Mouse (Mus musculus) kidney, embryonic 14.5 days (tissue): ENCODE results near the gene B830017H08Rik. TPM values are rescaled to one million over a fixed set of nuclear protein-coding genes. Genes with fewer than 3 reads are reported as not detected.

Experiments used
- ATAC-seq: fragments of 200-750 bp; cut with Nextera tagmentation; 2 replicates; pipeline ENCODE4 v1.8.0; 2017; ENCODE audit warnings: moderate number of reproducible peaks, mild to moderate bottlenecking, moderate TSS enrichment, moderate library complexity; ENCODE audit not compliant: low FRiP score, low TSS enrichment
- H3K27ac ChIP-seq: fragments of 300-500 bp; sonication (generic); 2 replicates; pipeline ENCODE4 v1.5.1; 2014; ENCODE audit warnings: low read depth, mild to moderate bottlenecking, low read length, moderate library complexity, mixed read lengths
- H3K27me3 ChIP-seq: fragments of 300-500 bp; sonication (generic); 2 replicates; pipeline ENCODE4 v1.6.1; 2014; ENCODE audit warnings: mild to moderate bottlenecking, low read length; ENCODE audit not compliant: control insufficient read depth, insufficient read depth
- H3K36me3 ChIP-seq: fragments of 300-500 bp; sonication (generic); 2 replicates; pipeline ENCODE4 v1.6.1; 2014; ENCODE audit warnings: low read length, mixed read lengths; ENCODE audit not compliant: control insufficient read depth, insufficient read depth
- H3K4me1 ChIP-seq: fragments of 300-500 bp; sonication (generic); 2 replicates; pipeline ENCODE4 v1.6.1; 2014; ENCODE audit warnings: low read length, mixed read lengths; ENCODE audit not compliant: control insufficient read depth, insufficient read depth
- H3K4me2 ChIP-seq: fragments of 300-500 bp; sonication (generic); replicated peaks from 2 replicates; pipeline ENCODE4 v1.6.1; 2014; ENCODE audit warnings: low read depth, mild to moderate bottlenecking, low read length
- H3K4me3 ChIP-seq: fragments of 300-500 bp; sonication (generic); 2 replicates; pipeline ENCODE4 v1.5.1; 2014; ENCODE audit warnings: mild to moderate bottlenecking, low read length
- H3K9ac ChIP-seq: fragments of 300-500 bp; sonication (generic); 2 replicates; pipeline ENCODE4 v1.6.1; 2014; ENCODE audit warnings: low read depth, mild to moderate bottlenecking, low read length, moderate library complexity
- H3K9me3 ChIP-seq: fragments of 300-500 bp; sonication (generic); 2 replicates; pipeline ENCODE4 v1.6.1; 2016; ENCODE audit warnings: low read length; ENCODE audit not compliant: control insufficient read depth
- WGBS: fragments of 180-500 bp; shearing (Covaris S2); extraction: QIAGEN DNeasy Blood & Tissue Kit; methylation state at CpG from one replicate; pipeline ENCODE4 v1.1.7; 2014; 5-methylcytosine and 5-hydroxymethylcytosine counted together
- polyA plus RNA-seq: library from polyadenylated mRNA; unstranded; fragments of >200 nt; fragmentation: Nextera tagmentation; extraction: Ambion mirVana; gene quantifications from 2 replicates; pipeline ENCODE4 v1.2.1, GENCODE M21; 2014

B830017H08Rik gene
- polyA plus RNA-seq, 1 experiment from 2014 or later: not detected

- H3K27ac ChIP-seq: no peak within 1 kb of the TSS
- no peaks in the 10 kb centered on the region for H3K4me1 ChIP-seq
- H3K4me3 ChIP-seq: no peak within 1 kb of the TSS
- H3K36me3 ChIP-seq: peaks cover 24% of the 10 kb centered on the region
- no peak within 1 kb of the TSS for H3K9ac ChIP-seq
- 79% methylated on average over 6 of the region's 6 CpGs for WGBS
- ATAC-seq: no peak
- H3K4me2 ChIP-seq: no peak within 1 kb of the TSS
- H3K9me3 ChIP-seq: no peaks in the 10 kb centered on the region
- H3K27me3 ChIP-seq: peaks cover 37% of the 10 kb centered on the region
Measured at GRCm38 (mm10) chr16:17838051-17838450, 5.1 kb downstream of the B830017H08Rik start, which contains the start of gene Car15. Gene Car15, minus strand, starts transcription at chr16:17838364.

- no peak overlapping the region for H3K4me2 ChIP-seq
- H3K9ac ChIP-seq: no peak overlapping the region
- no peak for ATAC-seq
- peaks cover 43% of the 10 kb centered on the region for H3K36me3 ChIP-seq
- peaks cover 18% of the 10 kb centered on the region for H3K27me3 ChIP-seq
- WGBS: 86% methylated on average over 4 of the region's 4 CpGs
- H3K9me3 ChIP-seq: no peaks in the 10 kb centered on the region
- no peaks in the 10 kb centered on the region for H3K4me1 ChIP-seq
- H3K4me3 ChIP-seq: no peak overlapping the region
- no peak overlapping the region for H3K27ac ChIP-seq
Measured at GRCm38 (mm10) chr16:17839976-17840375, 7.1 kb downstream of the B830017H08Rik start.

GRCm38 (mm10) chr16:17842437-17842836 lies 9.5 kb downstream of the B830017H08Rik start:
- ATAC-seq: no peak

GRCm38 (mm10) chr16:17843701-17844365 lies 10.9 kb downstream of the B830017H08Rik start:
- no peak for ATAC-seq
- Histone ChIP-seq H3K36me3 (peaks cover 79% of the 10 kb centered on the region), H3K4me3 (no peak overlapping the region), H3K9ac (no peak overlapping the region), H3K27me3 (no peaks in the 10 kb centered on the region), H3K4me2 (no peak overlapping the region), H3K9me3 (no peaks in the 10 kb centered on the region), H3K4me1 (no peaks in the 10 kb centered on the region), H3K27ac (no peak overlapping the region)
- WGBS: 91% methylated on average over 10 of the region's 10 CpGs

More at GRCm38 (mm10) chr16:17842437-17842836, 9.5 kb downstream of the B830017H08Rik start:
- H3K9ac ChIP-seq: no peak overlapping the region
- H3K4me1 ChIP-seq: no peaks in the 10 kb centered on the region
- no peaks in the 10 kb centered on the region for H3K27me3 ChIP-seq
- H3K27ac ChIP-seq: no peak overlapping the region
- H3K4me3 ChIP-seq: no peak overlapping the region
- H3K9me3 ChIP-seq: no peaks in the 10 kb centered on the region
- no peak overlapping the region for H3K4me2 ChIP-seq
- WGBS: 88% methylated on average over 7 of the region's 7 CpGs
- H3K36me3 ChIP-seq: peaks cover 66% of the 10 kb centered on the region

GRCm38 (mm10) chr16:17848431-17848830 lies 15.5 kb downstream of the B830017H08Rik start:
- H3K4me3 ChIP-seq: no peak overlapping the region
- no peaks in the 10 kb centered on the region for H3K9me3 ChIP-seq
- no peaks in the 10 kb centered on the region for H3K4me1 ChIP-seq
- H3K4me2 ChIP-seq: no peak overlapping the region
- H3K36me3 ChIP-seq: peaks cover 89% of the 10 kb centered on the region
- H3K27ac ChIP-seq: no peak overlapping the region
- WGBS: 94% methylated on average over 6 of the region's 6 CpGs
- no peaks in the 10 kb centered on the region for H3K27me3 ChIP-seq
- H3K9ac ChIP-seq: no peak overlapping the region
- ATAC-seq: no peak

- ATAC-seq: no peak
- H3K27ac ChIP-seq: no peak overlapping the region
- 34% methylated on average over 1 of the region's 1 CpGs for WGBS
Measured at GRCm38 (mm10) chr16:17848928-17849327, 16.0 kb downstream of the B830017H08Rik start.

GRCm38 (mm10) chr16:17849486-17849885 lies 16.6 kb downstream of the B830017H08Rik start:
- 88% methylated on average over 6 of the region's 6 CpGs for WGBS
- H3K9ac ChIP-seq: no peak overlapping the region
- no peak overlapping the region for H3K4me2 ChIP-seq
- H3K27me3 ChIP-seq: no peaks in the 10 kb centered on the region
- no peak overlapping the region for H3K4me3 ChIP-seq
- no peaks in the 10 kb centered on the region for H3K4me1 ChIP-seq
- no peak overlapping the region for H3K27ac ChIP-seq
- no peaks in the 10 kb centered on the region for H3K9me3 ChIP-seq
- H3K36me3 ChIP-seq: peaks cover 87% of the 10 kb centered on the region
- no peak for ATAC-seq

More at GRCm38 (mm10) chr16:17848928-17849327, 16.0 kb downstream of the B830017H08Rik start:
- Histone ChIP-seq H3K36me3 (peaks cover 87% of the 10 kb centered on the region), H3K9me3 (no peaks in the 10 kb centered on the region), H3K4me1 (no peaks in the 10 kb centered on the region), H3K4me3 (no peak overlapping the region), H3K4me2 (no peak overlapping the region), H3K9ac (no peak overlapping the region), H3K27me3 (no peaks in the 10 kb centered on the region)

- Histone ChIP-seq H3K27ac (no peak overlapping the region), H3K27me3 (no peaks in the 10 kb centered on the region), H3K4me3 (no peak overlapping the region), H3K4me1 (no peaks in the 10 kb centered on the region), H3K9ac (no peak overlapping the region), H3K36me3 (peaks cover 79% of the 10 kb centered on the region), H3K4me2 (no peak overlapping the region), H3K9me3 (no peaks in the 10 kb centered on the region)
- no peak for ATAC-seq
- WGBS: 95% methylated on average over 5 of the region's 5 CpGs
Measured at GRCm38 (mm10) chr16:17851331-17851730, 18.4 kb downstream of the B830017H08Rik start.

GRCm38 (mm10) chr16:17851860-17852259 lies 18.9 kb downstream of the B830017H08Rik start:
- Histone ChIP-seq H3K27me3 (no peaks in the 10 kb centered on the region), H3K9me3 (no peaks in the 10 kb centered on the region), H3K9ac (no peak overlapping the region), H3K4me2 (no peak overlapping the region), H3K4me1 (no peaks in the 10 kb centered on the region), H3K4me3 (no peak overlapping the region), H3K27ac (no peak overlapping the region), H3K36me3 (peaks cover 79% of the 10 kb centered on the region)
- WGBS: 93% methylated on average over 1 of the region's 1 CpGs
- no peak for ATAC-seq
